Mouse (Mus musculus): ENCODE measurements at regions not wholly inside any gene's neighbourhood (a gene's known extent, or its start where the extent isn't known, plus 50 kb on each side); places are given as distances from the start of the nearest gene placed in this dataset.

GRCm38 (mm10) chr3:131795108-131796005 is 230.8 kb downstream of the Papss1 start:
- Histone ChIP-seq H3K9ac (replicated peaks; ENCODE audit: low read length) (no peak overlapping the region), H3K27ac (no peak overlapping the region), H3K36me3 (ENCODE audit: insufficient read depth, low read length) (no peaks in the 10 kb centered on the region), H3K4me2 (ENCODE audit: low read depth, low read length) (no peak overlapping the region), H3K9me3 (ENCODE audit: low read length) (no peaks in the 10 kb centered on the region), H3K27me3 (ENCODE audit: insufficient read depth, low read length) (no peaks in the 10 kb centered on the region), H3K4me3 (ENCODE audit: low read length) (no peak overlapping the region), H3K4me1 (ENCODE audit: insufficient read depth, low read length) (no peaks in the 10 kb centered on the region)
- no peak for TF ChIP-seq CTCF (IDR thresholded peaks at IDR 0.05; ENCODE audit: low read depth)
- DNase-seq (ENCODE audit: low spot score) (no peak), ATAC-seq (no peak)
- 80% methylated on average over 10 of the region's 10 CpGs for WGBS

- ATAC-seq (no peak), DNase-seq (ENCODE audit: low spot score) (no peak)
- no peak overlapping the region for H3K4me3 ChIP-seq (ENCODE audit: low read length)
- no peaks in the 10 kb centered on the region for H3K27me3 ChIP-seq (ENCODE audit: insufficient read depth, low read length)
- H3K4me1 ChIP-seq (ENCODE audit: insufficient read depth, low read length): no peaks in the 10 kb centered on the region
- H3K9ac ChIP-seq (replicated peaks; ENCODE audit: low read length): no peak overlapping the region
- H3K36me3 ChIP-seq (ENCODE audit: insufficient read depth, low read length): no peaks in the 10 kb centered on the region
- H3K27ac ChIP-seq: no peak overlapping the region
- H3K9me3 ChIP-seq (ENCODE audit: low read length): no peaks in the 10 kb centered on the region
- TF ChIP-seq CTCF (IDR thresholded peaks at IDR 0.05; ENCODE audit: low read depth): no peak
- 79% methylated on average over 4 of the region's 4 CpGs for WGBS
- H3K4me2 ChIP-seq (ENCODE audit: low read depth, low read length): no peak overlapping the region
These were observed 235.2 kb downstream of the Papss1 start for GRCm38 (mm10) chr3:131799774-131800173.

GRCm38 (mm10) chr3:131801551-131801950 is 237.0 kb downstream of the Papss1 start:
- Histone ChIP-seq H3K27ac (no peak overlapping the region), H3K4me2 (ENCODE audit: low read depth, low read length) (no peak overlapping the region), H3K36me3 (ENCODE audit: insufficient read depth, low read length) (no peaks in the 10 kb centered on the region), H3K4me3 (ENCODE audit: low read length) (no peak overlapping the region), H3K27me3 (ENCODE audit: insufficient read depth, low read length) (no peaks in the 10 kb centered on the region), H3K9me3 (ENCODE audit: low read length) (no peaks in the 10 kb centered on the region), H3K4me1 (ENCODE audit: insufficient read depth, low read length) (no peaks in the 10 kb centered on the region), H3K9ac (replicated peaks; ENCODE audit: low read length) (no peak overlapping the region)
- DNase-seq (ENCODE audit: low spot score) (no peak), ATAC-seq (no peak)
- no peak for TF ChIP-seq CTCF (IDR thresholded peaks at IDR 0.05; ENCODE audit: low read depth)
- WGBS: 80% methylated on average over 3 of the region's 3 CpGs

GRCm38 (mm10) chr3:131802841-131803240 is 238.3 kb downstream of the Papss1 start:
- Histone ChIP-seq H3K27ac (no peak overlapping the region), H3K27me3 (ENCODE audit: insufficient read depth, low read length) (no peaks in the 10 kb centered on the region), H3K4me1 (ENCODE audit: insufficient read depth, low read length) (no peaks in the 10 kb centered on the region), H3K4me3 (ENCODE audit: low read length) (no peak overlapping the region), H3K9me3 (ENCODE audit: low read length) (no peaks in the 10 kb centered on the region), H3K9ac (replicated peaks; ENCODE audit: low read length) (no peak overlapping the region), H3K4me2 (ENCODE audit: low read depth, low read length) (no peak overlapping the region), H3K36me3 (ENCODE audit: insufficient read depth, low read length) (no peaks in the 10 kb centered on the region)
- no peak for TF ChIP-seq CTCF (IDR thresholded peaks at IDR 0.05; ENCODE audit: low read depth)
- WGBS: 87% methylated on average over 7 of the region's 7 CpGs
- ATAC-seq (no peak), DNase-seq (ENCODE audit: low spot score) (no peak)

- no peak for TF ChIP-seq CTCF (IDR thresholded peaks at IDR 0.05; ENCODE audit: low read depth)
These were observed 243.6 kb downstream of the Papss1 start for GRCm38 (mm10) chr3:131808127-131808526.

GRCm38 (mm10) chr3:131812968-131813367 is 248.4 kb downstream of the Papss1 start:
- Histone ChIP-seq H3K9ac (replicated peaks; ENCODE audit: low read length) (no peak overlapping the region), H3K27ac (no peak overlapping the region), H3K4me1 (ENCODE audit: insufficient read depth, low read length) (no peaks in the 10 kb centered on the region), H3K36me3 (ENCODE audit: insufficient read depth, low read length) (no peaks in the 10 kb centered on the region), H3K27me3 (ENCODE audit: insufficient read depth, low read length) (no peaks in the 10 kb centered on the region), H3K4me3 (ENCODE audit: low read length) (no peak overlapping the region), H3K4me2 (ENCODE audit: low read depth, low read length) (no peak overlapping the region), H3K9me3 (ENCODE audit: low read length) (no peaks in the 10 kb centered on the region)
- ATAC-seq (0 out of 2 replicates have a peak, but pooled peaks have one; percentile 45), DNase-seq (ENCODE audit: low spot score) (peak; percentile 72)
- peak; percentile 49 for TF ChIP-seq CTCF (IDR thresholded peaks at IDR 0.05; ENCODE audit: low read depth)
- 58% methylated on average over 6 of the region's 6 CpGs for WGBS

More at GRCm38 (mm10) chr3:131808127-131808526, 243.6 kb downstream of the Papss1 start:
- Histone ChIP-seq H3K27me3 (ENCODE audit: insufficient read depth, low read length) (no peaks in the 10 kb centered on the region), H3K4me1 (ENCODE audit: insufficient read depth, low read length) (no peaks in the 10 kb centered on the region), H3K9ac (replicated peaks; ENCODE audit: low read length) (no peak overlapping the region), H3K4me3 (ENCODE audit: low read length) (no peak overlapping the region), H3K9me3 (ENCODE audit: low read length) (no peaks in the 10 kb centered on the region), H3K36me3 (ENCODE audit: insufficient read depth, low read length) (no peaks in the 10 kb centered on the region), H3K4me2 (ENCODE audit: low read depth, low read length) (no peak overlapping the region), H3K27ac (no peak overlapping the region)
- ATAC-seq (peak; percentile 73; the same call in 1 of the 2 replicates), DNase-seq (ENCODE audit: low spot score) (peak; percentile 48)
- 69% methylated on average over 8 of the region's 8 CpGs for whole genome bisulfite sequencing

- no peak overlapping the region for H3K9ac ChIP-seq (replicated peaks; ENCODE audit: low read length)
- TF ChIP-seq CTCF (IDR thresholded peaks at IDR 0.05; ENCODE audit: low read depth): no peak
- H3K9me3 ChIP-seq (ENCODE audit: low read length): no peaks in the 10 kb centered on the region
- no peak for ATAC-seq
- no peak overlapping the region for H3K27ac ChIP-seq
- H3K27me3 ChIP-seq (ENCODE audit: insufficient read depth, low read length): no peaks in the 10 kb centered on the region
- H3K4me1 ChIP-seq (ENCODE audit: insufficient read depth, low read length): no peaks in the 10 kb centered on the region
- no peak overlapping the region for H3K4me2 ChIP-seq (ENCODE audit: low read depth, low read length)
- no peaks in the 10 kb centered on the region for H3K36me3 ChIP-seq (ENCODE audit: insufficient read depth, low read length)
- 88% methylated on average over 1 of the region's 1 CpGs for WGBS
- DNase-seq (ENCODE audit: low spot score): no peak
- H3K4me3 ChIP-seq (ENCODE audit: low read length): no peak overlapping the region
These were observed 254.2 kb downstream of the Papss1 start for GRCm38 (mm10) chr3:131818806-131819205.

Data from hindbrain, postnatal 0 days (tissue).